ENCODE assay signal across 9 mouse cellular contexts in the genomic region with DNA sequence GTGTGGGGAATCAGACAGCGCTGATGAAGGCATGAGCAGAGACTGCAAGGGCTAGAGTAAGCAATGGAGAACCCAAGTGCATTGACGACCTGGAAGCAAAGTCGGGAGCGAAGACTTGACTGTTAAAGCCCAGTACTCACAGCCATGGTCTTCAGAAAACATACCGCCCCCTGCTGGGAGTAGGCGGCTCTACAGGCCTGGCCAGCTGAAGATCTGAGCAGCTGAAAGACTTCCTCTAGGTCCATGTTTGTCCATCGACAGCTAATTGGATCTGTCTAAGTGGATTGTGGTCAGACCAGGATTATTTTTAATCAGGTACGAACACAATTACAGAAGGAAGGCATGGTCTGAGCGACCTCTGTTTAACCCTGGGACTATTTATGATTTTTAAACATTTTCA.
A peak's percentile ranks its signal among the peaks of the same experiment; 100 is the strongest.
DNase-seq lines count a peak whose midpoint lies in the region; ATAC-seq and TF ChIP-seq lines count a peak whose summit lies in the region.
"Had no signal": no experiment of that assay in that cellular context is flagged by ENCODE, and none has a peak within 500 bp of the region (broad histone marks: within the 10 kb centered on the region; RNA-seq: fewer than 3 reads in every experiment).

No protein-coding gene starts in this region.

- ATAC-seq in midbrain, postnatal 0 days (ENCODE audit: low FRiP score), result no peak
- ATAC-seq in midbrain, embryonic 14.5 days (ENCODE audit: low FRiP score, low TSS enrichment), result no peak
- no peak for ATAC-seq in lung, postnatal 0 days

- H3K4me2 ChIP-seq in midbrain, postnatal 0 days (ENCODE audit: low read depth, low read length, poor library complexity, severe bottlenecking), result no peak overlapping the region
- H3K4me2 ChIP-seq in midbrain, embryonic 14.5 days (ENCODE audit: low read length), result no peak overlapping the region
- no peak overlapping the region for H3K4me2 ChIP-seq in lung, postnatal 0 days (replicated peaks; ENCODE audit: low read depth, low read length)
- H3K4me2 ChIP-seq: lung, embryonic 15.5 days had no signal

- H3K27ac ChIP-seq in midbrain, postnatal 0 days (ENCODE audit: low read depth, low read length), result no peak overlapping the region
- no peak overlapping the region for H3K27ac ChIP-seq in midbrain, embryonic 14.5 days (replicated peaks; ENCODE audit: low read depth, low read length)
- H3K27ac ChIP-seq in lung, postnatal 0 days (ENCODE audit: low read length), result no peak overlapping the region
- H3K27ac ChIP-seq: lung, embryonic 15.5 days had no signal

- TF ChIP-seq EP300 in lung, postnatal 0 days (IDR thresholded peaks at IDR 0.05), result no peak

- no peaks in the 10 kb centered on the region for H3K36me3 ChIP-seq in midbrain, postnatal 0 days (ENCODE audit: insufficient read depth, low read length)
- no peaks in the 10 kb centered on the region for H3K36me3 ChIP-seq in midbrain, embryonic 14.5 days (ENCODE audit: control insufficient read depth, insufficient read depth, low read length)
- H3K36me3 ChIP-seq in lung, postnatal 0 days (ENCODE audit: insufficient read depth, low read length), result no peaks in the 10 kb centered on the region
- H3K36me3 ChIP-seq: lung, embryonic 15.5 days had no signal

- DNase-seq in gastrocnemius, adult 18-20 months (ENCODE audit: low spot score), result peak; percentile 14
- no peak for DNase-seq in gastrocnemius, postnatal 14 days
- DNase-seq in midbrain, postnatal 0 days (ENCODE audit: low spot score), result no peak
- DNase-seq in midbrain, embryonic 14.5 days, result no peak
- DNase-seq in c-Kit-positive CD71-positive TER-119-negative erythroid progenitor cells, embryonic 14.5 days (ENCODE audit: low read depth), result peak; percentile 11
- DNase-seq in lung, postnatal 0 days (ENCODE audit: low spot score), result no peak
- no peak for DNase-seq in urinary bladder, postnatal 14 days (ENCODE audit: low spot score)
- no peak for DNase-seq in heart, adult 9 months (ENCODE audit: low spot score in 2 of 2)

- 0 out of 2 replicates have a peak, but pooled peaks cover 3% of the 10 kb centered on the region for H3K27me3 ChIP-seq in midbrain, postnatal 0 days (ENCODE audit: insufficient read depth, low read length)
- H3K27me3 ChIP-seq in midbrain, embryonic 14.5 days (ENCODE audit: control insufficient read depth, insufficient read depth, low read length), result no peaks in the 10 kb centered on the region
- no peaks in the 10 kb centered on the region for H3K27me3 ChIP-seq in lung, postnatal 0 days (replicated peaks; ENCODE audit: insufficient read depth, low read length)
- H3K27me3 ChIP-seq: lung, embryonic 15.5 days had no signal

- no peaks in the 10 kb centered on the region for H3K9me3 ChIP-seq in midbrain, postnatal 0 days (ENCODE audit: low read length)
- H3K9me3 ChIP-seq in midbrain, embryonic 14.5 days (ENCODE audit: control insufficient read depth, low read length), result no peaks in the 10 kb centered on the region
- no peaks in the 10 kb centered on the region for H3K9me3 ChIP-seq in lung, postnatal 0 days (ENCODE audit: low read length)
- H3K9me3 ChIP-seq: lung, embryonic 15.5 days had no signal

- WGBS in midbrain, postnatal 0 days, result 75% methylated on average over 9 of the region's 9 CpGs
- 75% methylated on average over 9 of the region's 9 CpGs for WGBS in midbrain, embryonic 14.5 days
- WGBS in lung, postnatal 0 days, result 86% methylated on average over 9 of the region's 9 CpGs

- H3K4me1 ChIP-seq in midbrain, postnatal 0 days (ENCODE audit: insufficient read depth, low read length), result no peaks in the 10 kb centered on the region
- H3K4me1 ChIP-seq in midbrain, embryonic 14.5 days (ENCODE audit: control insufficient read depth, insufficient read depth, low read length), result no peaks in the 10 kb centered on the region
- 0 out of 2 replicates have a peak, but pooled peaks cover 3% of the 10 kb centered on the region for H3K4me1 ChIP-seq in lung, postnatal 0 days (ENCODE audit: insufficient read depth, low read depth, low read length)

- no peak overlapping the region for H3K9ac ChIP-seq in midbrain, postnatal 0 days (replicated peaks; ENCODE audit: low read length, poor library complexity, severe bottlenecking)
- no peak overlapping the region for H3K9ac ChIP-seq in midbrain, embryonic 14.5 days (replicated peaks; ENCODE audit: low read length)
- H3K9ac ChIP-seq in lung, postnatal 0 days (replicated peaks; ENCODE audit: low read depth), result no peak overlapping the region
- H3K9ac ChIP-seq: lung, embryonic 15.5 days had no signal

- peak; percentile 33 for TF ChIP-seq CTCF in midbrain, postnatal 0 days (IDR thresholded peaks at IDR 0.05)
- peak; percentile 61 for TF ChIP-seq CTCF in lung, postnatal 0 days (IDR thresholded peaks at IDR 0.05)

- intact Hi-C loops in gastrocnemius, postnatal 14 days (cut with DNase I; ENCODE audit: low total_unique reads), result loop anchor here (5.0 to 10.0 kb wide), 2 partner anchors 500 to 1038 kb away; no protein-coding TSS in a partner anchor

- H3K4me3 ChIP-seq in midbrain, postnatal 0 days (ENCODE audit: low read depth, low read length), result no peak overlapping the region
- H3K4me3 ChIP-seq in midbrain, embryonic 14.5 days (replicated peaks; ENCODE audit: low read depth, low read length), result no peak overlapping the region
- no peak overlapping the region for H3K4me3 ChIP-seq in lung, postnatal 0 days (ENCODE audit: low read depth, low read length)
- H3K4me3 ChIP-seq: lung, embryonic 15.5 days had no signal

Comparison
In these comparisons a context has a peak if more than half of its experiments do, and no peak if none do; other contexts are left out.
1. DNase-seq: peak in gastrocnemius, adult 18-20 months (single experiment) and c-Kit-positive CD71-positive TER-119-negative erythroid progenitor cells, embryonic 14.5 days (single experiment); none in gastrocnemius, postnatal 14 days (single experiment), midbrain, postnatal 0 days (single experiment), midbrain, embryonic 14.5 days (single experiment), lung, postnatal 0 days (single experiment), urinary bladder, postnatal 14 days (single experiment) and heart, adult 9 months (0 of 2).